12 mouse cellular contexts compared by ENCODE assay signal in the genomic region with DNA sequence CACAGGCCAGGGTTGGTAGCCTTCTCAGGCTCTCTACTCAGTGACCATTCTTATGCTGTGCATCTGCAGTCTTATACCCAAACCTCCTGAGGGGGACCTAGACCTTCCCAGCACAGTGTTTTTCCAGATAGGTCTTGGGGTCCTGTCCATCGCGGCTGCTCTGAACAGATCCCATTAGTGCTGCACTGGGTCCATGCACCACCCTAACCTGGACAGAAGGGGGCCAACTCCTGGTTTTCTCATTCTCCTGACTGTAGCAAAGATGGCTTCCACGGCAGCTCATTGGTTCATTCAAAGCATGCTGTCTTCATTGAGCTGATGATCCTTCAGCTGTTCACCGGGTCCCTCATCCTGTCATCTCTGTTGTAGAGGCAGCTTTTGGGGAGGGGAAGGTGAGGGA. TPM values are rescaled to one million over a fixed set of nuclear protein-coding genes. Genes with fewer than 3 reads are reported as not detected.
DNase-seq lines count a peak whose midpoint lies in the region; ATAC-seq and TF ChIP-seq lines count a peak whose summit lies in the region.
"Had no signal": no experiment of that assay in that cellular context is flagged by ENCODE, and none has a peak within 500 bp of the region (broad histone marks: within the 10 kb centered on the region; RNA-seq: fewer than 3 reads in every experiment).

No protein-coding gene starts in this region.

- H3K4me1 ChIP-seq in thymus, adult 2 months (replicated peaks; ENCODE audit: control insufficient read depth, insufficient read depth, low read length), result no peaks in the 10 kb centered on the region
- H3K4me1 ChIP-seq in stomach, postnatal 0 days (replicated peaks; ENCODE audit: control insufficient read depth, insufficient read depth), result no peaks in the 10 kb centered on the region
- H3K4me1 ChIP-seq: forebrain, embryonic 13.5 days had no signal

- H3K27me3 ChIP-seq in thymus, adult 2 months (ENCODE audit: control insufficient read depth, insufficient read depth, low read length), result no peaks in the 10 kb centered on the region
- no peaks in the 10 kb centered on the region for H3K27me3 ChIP-seq in stomach, postnatal 0 days (ENCODE audit: control insufficient read depth, insufficient read depth, low read length)
- H3K27me3 ChIP-seq: forebrain, embryonic 13.5 days had no signal

- ATAC-seq in stomach, postnatal 0 days (ENCODE audit: low FRiP score, low TSS enrichment), result no peak
- ATAC-seq: activated CD4-positive, CD25-positive, alpha-beta regulatory T cell, adult 4 months; forebrain, embryonic 13.5 days had no signal

- no peak overlapping the region for H3K9ac ChIP-seq in stomach, postnatal 0 days (ENCODE audit: low read length)
- H3K9ac ChIP-seq: forebrain, embryonic 13.5 days had no signal

- no peak for TF ChIP-seq EP300 in stomach, postnatal 0 days (optimal IDR thresholded peaks at IDR 0.05)

- no peak overlapping the region for H3K27ac ChIP-seq in layer of hippocampus, adult 2 months
- H3K27ac ChIP-seq in thymus, adult 2 months (ENCODE audit: control insufficient read depth, insufficient read depth, low read length), result no peak overlapping the region
- H3K27ac ChIP-seq in stomach, postnatal 0 days (replicated peaks), result no peak overlapping the region
- H3K27ac ChIP-seq: forebrain, embryonic 13.5 days had no signal

- WGBS in thymus, adult 2 months, result 65% methylated on average over 4 of the region's 4 CpGs
- 79% methylated on average over 4 of the region's 4 CpGs for WGBS in stomach, postnatal 0 days

- no peak overlapping the region for H3K4me3 ChIP-seq in layer of hippocampus, adult 2 months
- H3K4me3 ChIP-seq in thymus, adult 2 months (ENCODE audit: control insufficient read depth, insufficient read depth, low read length), result no peak overlapping the region
- no peak overlapping the region for H3K4me3 ChIP-seq in stomach, postnatal 0 days (ENCODE audit: low read depth, low read length)
- H3K4me3 ChIP-seq: forebrain, embryonic 13.5 days had no signal

- no peak for TF ChIP-seq POLR2A in thymus, adult 2 months (IDR thresholded peaks at IDR 0.05; ENCODE audit: control insufficient read depth, extremely low read depth, insufficient read depth, low read length, poor library complexity)

- H3K36me3 ChIP-seq in thymus, adult 2 months (ENCODE audit: control insufficient read depth, insufficient read depth, low read length), result no peaks in the 10 kb centered on the region
- H3K36me3 ChIP-seq in stomach, postnatal 0 days (ENCODE audit: control insufficient read depth, insufficient read depth, low read length), result no peaks in the 10 kb centered on the region
- H3K36me3 ChIP-seq: G1E had no signal

- H3K4me2 ChIP-seq in stomach, postnatal 0 days (replicated peaks; ENCODE audit: low read depth), result no peak overlapping the region
- H3K4me2 ChIP-seq: forebrain, embryonic 13.5 days had no signal

- H3K9me3 ChIP-seq in stomach, postnatal 0 days (ENCODE audit: control insufficient read depth, low read length), result no peaks in the 10 kb centered on the region
- H3K9me3 ChIP-seq: forebrain, embryonic 13.5 days; G1E had no signal

- peak; percentile 46 for TF ChIP-seq CTCF in layer of hippocampus, adult 2 months (conservative IDR thresholded peaks at IDR 0.05)
- no peak for TF ChIP-seq CTCF in thymus, adult 2 months (IDR thresholded peaks at IDR 0.05; ENCODE audit: borderline replicate concordance, control insufficient read depth, extremely low read depth, insufficient read depth, low read length, poor library complexity)
- TF ChIP-seq CTCF in stomach, postnatal 0 days (IDR thresholded peaks at IDR 0.05; ENCODE audit: low read depth), result peak; percentile 41; the same call in 1 of the 2 replicates

- no peak for DNase-seq in layer of hippocampus, adult 2 months (ENCODE audit: low spot score in 2 of 2)
- DNase-seq in layer of hippocampus, adult 9-10 months (ENCODE audit: low spot score), result no peak
- DNase-seq in thymus, adult 2 months, result peak; percentile 2
- DNase-seq in thymus, adult 18-20 months, result no peak
- DNase-seq in R1 (ENCODE audit: low read depth, low spot score), result peak; percentile 75
- no peak for DNase-seq in stomach, postnatal 0 days (ENCODE audit: low spot score)
- no peak for DNase-seq in retina, embryonic 14.5 days (ENCODE audit: low spot score)
- DNase-seq: cerebellum, adult 11-12 months; spleen, adult 18-20 months had no signal

RNA-seq across cellular contexts. Expression of a gene that starts 58.1 kb away (rescaled TPM):
- 10 to 100 TPM; 25.6 to 29.1 TPM for total RNA-seq in layer of hippocampus, adult 2 months (2021)
- 1.6 and 2.4 TPM in 2 replicates for polyA plus RNA-seq in thymus, adult 2 months (2012; rRNA removed)
- 4.5 and 5.3 TPM in 2 replicates for polyA plus RNA-seq in stomach, postnatal 0 days (2015; fragmentation: Nextera tagmentation; extraction: Ambion mirVana)
- polyA plus RNA-seq: activated CD4-positive, CD25-positive, alpha-beta regulatory T cell, adult 4 months; G1E had no signal

Comparison
In these comparisons a context has a peak if more than half of its experiments do, and no peak if none do; other contexts are left out.
1. DNase-seq: peak in thymus, adult 2 months (single experiment) and R1 (single experiment); none in layer of hippocampus, adult 2 months (0 of 2), layer of hippocampus, adult 9-10 months (single experiment), thymus, adult 18-20 months (0 of 2), stomach, postnatal 0 days (single experiment) and retina, embryonic 14.5 days (single experiment).